7 mouse cellular contexts compared by ENCODE assay signal in the genomic region with DNA sequence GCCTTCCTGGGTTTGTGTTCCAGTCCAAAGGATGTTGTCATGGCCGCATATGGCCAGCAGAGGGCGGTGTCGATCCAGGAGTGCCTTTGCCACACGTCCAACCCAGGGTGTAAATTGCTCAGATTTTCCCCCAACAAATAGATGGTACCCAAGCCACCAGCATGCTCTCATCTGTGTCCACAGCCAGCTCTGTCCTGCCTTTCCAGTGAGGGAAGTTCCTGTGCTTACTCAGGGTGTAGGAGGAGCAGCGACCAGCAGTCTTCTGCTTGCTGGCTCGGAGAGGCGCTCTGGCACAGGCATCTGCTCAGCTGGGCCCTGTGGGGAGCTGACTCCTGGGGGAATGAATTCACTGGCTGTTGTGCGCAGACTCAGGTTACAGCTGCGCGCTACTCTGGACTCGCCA. TPM values are rescaled to one million over a fixed set of nuclear protein-coding genes. Genes with fewer than 3 reads are reported as not detected.
DNase-seq lines count a peak whose midpoint lies in the region; ATAC-seq and TF ChIP-seq lines count a peak whose summit lies in the region.

No protein-coding gene starts in this region.

- no peaks in the 10 kb centered on the region for H3K27me3 ChIP-seq in cerebellum, adult 2 months (ENCODE audit: control insufficient read depth, insufficient read depth, low read length)
- no peaks in the 10 kb centered on the region for H3K27me3 ChIP-seq in hindbrain, embryonic 11.5 days (ENCODE audit: control insufficient read depth, insufficient read depth, low read length)

- DNase-seq in ZHBTc4 (ENCODE audit: low read depth, low spot score) = peak; percentile 76
- DNase-seq in cerebellum, adult 2 months = peak; percentile 55 to 72
- DNase-seq in forelimb bud, embryonic 11.5 days (ENCODE audit: low read depth, low spot score) = peak; percentile 71
- DNase-seq in hindbrain, embryonic 11.5 days (ENCODE audit: low spot score) = peak; percentile 92
- DNase-seq in layer of hippocampus, postnatal 10 days (ENCODE audit: low spot score in 2 of 2) = peak; percentile 84 to 87
- peak; percentile 16 for DNase-seq in lung, postnatal 25 days (ENCODE audit: low spot score)
- peak; percentile 80 for DNase-seq in right cerebral cortex, postnatal 14 days

- peak overlapping the region; percentile 31 for H3K4me2 ChIP-seq in hindbrain, embryonic 11.5 days (replicated peaks; ENCODE audit: low read depth, low read length)

- no peak overlapping the region for H3K4me3 ChIP-seq in cerebellum, adult 2 months (replicated peaks; ENCODE audit: insufficient read depth, low read depth, low read length)
- no peak overlapping the region for H3K4me3 ChIP-seq in hindbrain, embryonic 11.5 days (ENCODE audit: low read depth, low read length)

- TF ChIP-seq POLR2A in cerebellum, adult 2 months (IDR thresholded peaks at IDR 0.05; ENCODE audit: borderline replicate concordance, insufficient read depth, low read length) = no peak

- no peaks in the 10 kb centered on the region for H3K9me3 ChIP-seq in hindbrain, embryonic 11.5 days (ENCODE audit: control insufficient read depth, low read length)

- H3K4me1 ChIP-seq in cerebellum, adult 2 months (ENCODE audit: control insufficient read depth, insufficient read depth, low read length) = peaks cover 3% of the 10 kb centered on the region; the same call in 1 of the 2 replicates
- no peaks in the 10 kb centered on the region for H3K4me1 ChIP-seq in hindbrain, embryonic 11.5 days (replicated peaks; ENCODE audit: control insufficient read depth, insufficient read depth, low read length)

- H3K27ac ChIP-seq in cerebellum, adult 2 months (ENCODE audit: insufficient read depth, low read length) = no peak overlapping the region
- no peak overlapping the region for H3K27ac ChIP-seq in hindbrain, embryonic 11.5 days (ENCODE audit: low read depth, low read length)

- ATAC-seq in hindbrain, embryonic 11.5 days (ENCODE audit: low FRiP score) = peak; percentile 74

- H3K36me3 ChIP-seq in hindbrain, embryonic 11.5 days (ENCODE audit: control insufficient read depth, insufficient read depth, low read length) = no peaks in the 10 kb centered on the region

- TF ChIP-seq CTCF in cerebellum, adult 2 months (IDR thresholded peaks at IDR 0.05; ENCODE audit: borderline replicate concordance, insufficient read depth, low read depth, low read length) = peak; percentile 94

- H3K9ac ChIP-seq in hindbrain, embryonic 11.5 days (ENCODE audit: low read depth, low read length) = no peak overlapping the region

- 5% methylated on average over 11 of the region's 11 CpGs for WGBS in cerebellum, adult 2 months
- WGBS in hindbrain, embryonic 11.5 days = 2% methylated on average over 11 of the region's 11 CpGs

RNA-seq across cellular contexts. Expression of a gene that starts 17.5 kb away (rescaled TPM):
- polyA plus RNA-seq in cerebellum, adult 2 months (2012; rRNA removed) = 0.67 and 0.85 TPM in 2 replicates
- polyA plus RNA-seq in hindbrain, embryonic 11.5 days (2014; fragmentation: Nextera tagmentation; extraction: Ambion mirVana) = not detected in 2 replicates
- not detected for total RNA-seq in layer of hippocampus, postnatal 10 days (2021)

Comparison
In these comparisons a context has a peak if more than half of its experiments do, and no peak if none do; other contexts are left out.
1. DNase-seq: peak in every context shown above with its lines; median percentile 92 in hindbrain, embryonic 11.5 days; 86 in layer of hippocampus, postnatal 10 days; 80 in right cerebral cortex, postnatal 14 days; 76 in ZHBTc4; 71 in forelimb bud, embryonic 11.5 days; 64 in cerebellum, adult 2 months; 16 in lung, postnatal 25 days.